Mouse (Mus musculus) large intestine, adult 2 months (tissue): Measurements from ENCODE around the gene Atf7ip2. TPM values are rescaled to one million over a fixed set of nuclear protein-coding genes. Genes with fewer than 3 reads are reported as not detected.
"Not testable (repeated sequence)": the region's sequence is repeated elsewhere in the genome, so short reads cannot be mapped to it uniquely, and the experiment has no call there.

Experiments
- DNase-seq: peaks from one replicate; pipeline ENCODE4 v3.0.0-alpha.2; 2012; ENCODE audit warnings: low read depth, low spot score
- whole genome bisulfite sequencing: fragments of 180-500 bp; shearing (Covaris S2); methylation state at CpG from one replicate; pipeline ENCODE4 v1.1.7; 2018; 5-methylcytosine and 5-hydroxymethylcytosine counted together
- polyA plus RNA-seq: library from polyadenylated mRNA; depleted of rRNA; stranded (reverse); fragments of >200 nt; gene quantifications from 2 replicates; pipeline ENCODE4 v1.2.3, GENCODE M21; 2012; rRNA removed

Atf7ip2 gene
- 0.08 and 0.15 TPM in 2 replicates for polyA plus RNA-seq

DNA sequence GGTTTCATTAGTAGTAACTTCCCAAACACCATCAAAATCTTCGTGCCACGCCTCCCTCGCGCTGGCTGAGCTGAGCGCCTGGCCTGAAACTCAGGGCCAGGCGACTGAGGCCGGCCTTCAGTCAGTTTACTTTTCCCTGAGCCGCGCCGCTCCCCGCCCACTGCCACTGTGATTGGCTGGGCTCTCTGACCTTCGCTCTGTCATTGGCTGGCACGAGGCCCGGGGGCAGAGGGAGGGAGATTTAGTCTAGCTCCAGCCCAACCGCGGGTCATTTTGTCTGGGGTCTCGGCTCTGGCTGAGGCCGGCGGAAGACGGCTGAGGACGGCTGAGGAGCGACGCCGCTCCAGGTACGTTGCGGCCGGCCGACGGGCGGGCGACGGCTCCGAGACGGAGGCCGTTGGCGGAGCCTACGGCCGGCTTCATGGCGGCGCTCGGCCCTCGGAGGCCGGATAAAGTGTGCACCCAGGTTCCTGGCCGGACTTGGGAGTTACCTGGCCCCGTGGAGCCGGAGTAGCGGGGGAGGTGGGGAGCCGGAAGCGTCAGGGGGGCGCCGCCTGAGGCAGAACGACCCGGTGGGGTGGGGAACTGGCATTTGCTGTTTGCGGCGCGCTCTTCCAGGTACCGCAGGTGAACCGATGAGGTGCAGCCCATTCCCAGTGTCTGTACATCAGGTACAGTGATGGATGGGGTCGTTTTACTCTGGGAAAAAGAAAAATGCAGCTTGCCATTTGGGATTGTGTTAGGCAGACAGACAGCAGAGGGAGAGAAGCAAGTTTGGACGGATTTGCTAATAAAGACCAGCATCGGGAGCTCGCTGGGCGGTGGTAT lies at the start of gene Atf7ip2:
Gene Atf7ip2, plus strand, starts transcription at position 34 of the 828 bp plus-strand sequence.
- DNase-seq = peak; percentile 65
- WGBS = 1% methylated on average over 63 of the region's 63 CpGs

DNA sequence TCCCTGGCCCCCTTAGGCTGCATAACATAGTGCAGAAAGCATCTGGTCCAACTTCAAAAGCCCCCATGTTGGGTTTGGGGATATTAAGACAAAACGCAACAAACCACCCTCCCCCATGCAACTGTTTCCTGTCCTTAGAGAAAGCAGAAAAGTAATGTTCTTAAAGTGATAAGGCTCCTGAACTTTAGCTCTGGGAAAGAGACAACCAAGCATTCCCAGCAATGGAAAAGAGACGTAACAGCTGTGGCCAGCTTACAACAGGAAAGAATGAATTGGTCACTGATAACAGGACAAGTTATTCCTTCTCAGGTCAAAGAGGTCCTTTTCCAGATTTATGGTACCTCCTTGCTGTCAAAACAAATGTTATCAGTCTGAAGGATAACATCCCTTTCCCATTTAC lies 49.3 kb upstream of the Atf7ip2 start:
- WGBS = 76% methylated on average over 2 of the region's 2 CpGs

DNA sequence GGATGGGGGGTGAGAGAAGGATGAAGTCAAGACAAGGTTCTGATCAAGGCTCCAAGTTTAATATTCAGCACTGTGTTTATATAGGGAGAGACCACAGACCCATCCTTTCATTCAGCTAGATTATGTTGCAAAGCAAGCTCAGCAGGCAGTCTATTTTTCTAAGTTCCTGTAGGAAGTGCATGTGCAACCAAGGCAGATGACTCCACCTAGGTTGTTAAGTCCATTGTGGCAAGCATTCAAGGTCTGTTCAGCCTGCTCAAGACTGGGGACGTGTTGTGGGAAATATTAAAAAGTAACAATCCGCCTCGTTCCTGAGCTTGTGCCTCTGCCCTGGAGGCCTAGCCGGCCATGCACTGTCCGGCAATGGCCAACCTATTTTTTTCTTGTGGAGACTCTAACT lies 45.1 kb upstream of the Atf7ip2 start:
- WGBS = 91% methylated on average over 5 of the region's 5 CpGs
- DNase-seq = no peak

More for the DNA sequence above, 49.3 kb upstream of the Atf7ip2 start:
- no peak for DNase-seq

DNA sequence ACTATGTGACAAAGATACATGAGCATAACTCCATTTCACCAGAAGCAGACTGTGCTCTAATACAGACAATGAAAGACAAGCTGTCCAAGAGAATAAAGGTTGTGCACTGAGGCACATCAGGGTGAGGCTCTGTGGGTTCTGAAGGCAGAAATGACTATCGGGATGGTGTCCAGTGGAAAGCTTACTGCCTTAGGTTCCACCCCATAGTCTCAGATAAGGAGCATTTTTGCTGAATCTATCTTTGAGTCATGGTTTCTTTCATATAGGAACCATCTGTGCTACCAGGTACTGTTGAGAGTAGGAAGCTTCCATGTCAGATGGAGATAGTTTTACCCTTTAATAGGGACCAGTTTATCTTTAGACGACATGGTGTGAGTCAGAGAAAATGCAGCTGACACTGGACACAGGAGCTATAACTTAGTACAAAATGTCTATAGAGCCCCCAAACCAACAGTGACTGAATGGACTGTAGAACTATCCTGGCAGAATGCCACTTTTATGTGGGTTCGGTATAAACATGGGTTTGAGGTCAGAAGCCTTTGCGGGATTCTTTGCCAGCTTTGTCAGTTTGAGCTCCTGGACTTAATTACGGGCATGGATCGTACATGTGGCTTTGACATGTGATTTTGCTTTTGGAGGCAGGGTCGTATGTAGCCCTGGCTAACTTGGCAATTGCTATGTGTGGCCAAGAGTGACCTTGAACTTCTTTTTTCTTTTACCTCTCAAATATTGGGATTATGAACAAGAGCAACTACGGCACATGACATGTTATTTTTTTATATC lies 23.2 kb upstream of the Atf7ip2 start:
- no peak for DNase-seq
- 84% methylated on average over 8 of the region's 8 CpGs for WGBS

DNA sequence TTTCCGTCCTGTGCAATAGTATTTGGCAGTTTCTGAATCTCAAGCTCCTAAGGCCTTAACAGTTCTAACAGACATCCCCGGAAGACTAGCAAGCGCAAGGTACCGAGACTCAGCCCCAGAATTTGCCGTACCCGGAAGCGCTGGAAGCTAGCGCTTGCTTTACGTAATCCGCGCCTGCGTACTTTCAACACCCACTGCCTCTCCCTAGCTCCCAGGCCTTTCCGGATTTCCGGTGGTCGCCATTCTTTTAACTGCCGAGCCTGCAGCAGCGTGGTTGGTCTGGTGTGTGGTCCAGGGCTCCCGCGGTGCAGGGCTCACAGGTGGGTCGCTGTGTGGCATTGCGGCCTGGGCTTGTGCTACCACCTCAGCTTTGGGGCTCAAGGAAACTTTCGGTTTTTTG lies 22.5 kb upstream of the Atf7ip2 start, which contains the start of gene Rpl39l:
Gene Rpl39l, plus strand, starts transcription at position 222 of the 400 bp plus-strand sequence.
- 89% methylated on average over 22 of the region's 22 CpGs for WGBS
- no peak for DNase-seq

DNA sequence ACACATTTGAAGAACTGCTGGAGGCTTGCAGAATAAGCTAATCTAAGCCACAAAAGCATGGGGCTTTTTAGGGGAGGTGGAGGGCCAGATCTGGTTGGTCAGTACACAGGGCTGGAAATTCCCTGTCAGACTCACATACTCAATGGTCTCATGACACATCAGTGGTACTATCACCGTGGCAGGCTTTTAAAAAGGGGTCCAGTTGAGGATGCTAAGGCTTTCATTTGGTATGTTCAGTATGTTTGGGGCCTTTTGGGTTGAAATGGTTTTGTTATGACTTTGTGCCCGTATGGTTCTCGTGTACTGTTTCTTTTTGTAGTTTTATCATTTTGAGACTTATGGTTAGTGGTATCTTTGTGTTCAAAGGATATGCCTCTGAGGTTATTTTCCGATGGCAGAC lies 21.2 kb upstream of the Atf7ip2 start:
- DNase-seq = no peak
- 89% methylated on average over 4 of the region's 4 CpGs for WGBS

DNA sequence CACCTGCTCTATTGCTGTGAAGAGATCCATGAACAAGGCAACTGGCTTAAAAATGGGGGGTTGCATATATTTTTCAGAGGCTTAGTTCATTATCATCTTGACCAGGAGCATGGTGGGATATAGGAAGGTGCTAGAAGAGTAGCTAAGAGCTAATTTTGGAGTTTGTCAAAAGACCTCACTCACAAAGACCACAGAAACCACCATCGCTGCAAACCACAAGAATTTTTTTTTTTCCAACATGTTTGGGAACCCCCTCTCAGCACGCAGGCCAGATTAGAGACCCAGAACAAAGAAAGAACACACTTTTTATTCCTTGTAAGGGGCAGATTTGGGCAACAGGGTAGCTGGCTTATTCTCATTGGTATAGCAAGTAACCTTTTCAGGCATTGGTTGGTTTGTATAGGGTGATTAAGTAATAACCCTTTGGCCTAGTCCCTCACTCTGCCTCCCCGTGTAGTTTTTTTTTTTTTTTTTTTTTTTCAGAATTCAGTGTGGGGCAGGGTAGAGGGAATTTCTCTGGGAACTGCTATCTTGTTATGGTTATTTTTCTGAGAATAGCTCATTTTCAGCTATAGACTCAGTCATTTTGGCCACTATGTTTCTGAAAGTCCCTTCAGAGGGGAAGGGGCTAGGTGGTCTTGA lies 20.2 kb upstream of the Atf7ip2 start:
- DNase-seq = no peak
- WGBS = 81% methylated on average over 3 of the region's 3 CpGs

DNA sequence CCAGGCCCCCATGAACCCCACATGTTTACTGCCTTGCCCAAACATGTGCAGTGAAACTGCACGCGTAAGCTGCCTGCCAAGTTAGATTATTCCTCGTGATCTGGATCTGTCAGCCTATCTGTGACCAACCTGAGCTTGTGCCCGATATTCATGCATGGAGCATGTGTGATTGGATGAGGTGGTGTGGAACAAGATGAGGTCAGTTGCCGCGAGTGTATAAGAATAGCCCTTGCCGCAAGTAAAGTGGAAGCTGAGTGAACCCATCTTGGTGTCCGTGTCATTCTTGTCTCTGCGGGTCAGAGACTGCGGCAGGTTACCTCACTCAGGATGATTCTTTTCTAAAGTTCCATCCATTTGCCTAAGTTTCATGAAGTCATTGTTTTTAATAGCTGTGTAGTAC lies 5.1 kb upstream of the Atf7ip2 start:
- 96% methylated on average over 10 of the region's 10 CpGs for WGBS
- DNase-seq = not testable (repeated sequence)

DNA sequence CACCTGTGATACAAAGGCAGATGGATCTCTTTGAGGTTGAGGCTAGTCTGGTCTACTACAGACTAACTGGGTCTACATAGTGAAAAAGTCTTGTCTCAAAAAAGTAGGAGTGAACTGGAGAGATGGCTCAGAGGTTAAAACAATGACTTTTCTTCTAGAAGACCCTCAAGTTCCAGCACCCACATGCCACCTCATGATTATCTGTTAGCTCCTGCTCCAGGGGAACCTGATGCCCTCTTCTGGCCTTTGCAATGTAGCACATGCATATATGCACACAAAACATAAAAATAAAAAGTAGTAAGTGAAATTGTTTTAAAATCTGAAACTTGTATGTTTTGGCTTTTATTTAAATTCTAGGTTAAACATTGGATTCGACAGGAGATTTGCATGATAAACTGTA lies 16.3 kb downstream of the Atf7ip2 start:
- 90% methylated on average over 1 of the region's 1 CpGs for WGBS
- DNase-seq = no peak

DNA sequence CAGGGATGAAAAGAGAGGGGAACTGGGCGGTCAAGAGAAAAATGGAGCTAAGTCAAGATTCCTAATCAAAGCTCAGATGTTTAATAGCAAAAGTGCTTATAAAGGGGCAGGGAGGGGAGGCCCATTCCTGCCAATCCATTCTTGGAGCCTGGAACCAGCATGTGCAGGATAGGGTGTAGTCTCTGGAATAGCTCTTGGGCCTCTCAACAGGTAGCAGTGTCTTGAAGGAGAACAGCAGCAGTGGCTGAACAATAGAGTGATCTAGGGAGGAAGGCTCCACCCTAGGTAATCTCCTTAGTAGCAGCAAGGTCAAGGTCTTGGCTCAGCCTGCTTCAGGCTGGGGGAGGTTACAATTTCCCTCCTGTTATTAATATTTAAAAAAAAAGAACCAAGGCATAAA lies 23.9 kb downstream of the Atf7ip2 start:
- DNase-seq = not testable (repeated sequence)
- WGBS = 95% methylated on average over 1 of the region's 1 CpGs

DNA sequence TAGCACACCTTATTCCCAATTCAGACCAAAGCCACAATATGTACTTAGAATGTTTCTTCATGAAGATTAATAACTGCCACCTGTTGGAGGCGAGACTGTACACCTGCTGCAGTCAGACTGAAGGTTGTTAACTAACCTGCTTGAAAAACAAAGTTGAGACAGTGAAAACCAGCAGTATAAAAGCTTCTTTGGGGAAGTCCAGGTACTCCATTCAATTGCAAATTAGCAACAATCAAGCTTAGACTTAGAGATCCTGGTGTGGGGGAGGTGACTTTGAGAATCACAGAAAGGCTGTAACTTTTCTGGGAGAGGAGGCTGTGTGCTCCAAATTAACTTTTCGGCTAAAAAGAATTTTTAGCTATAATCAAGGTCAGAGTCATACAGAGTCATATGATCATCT lies 24.5 kb downstream of the Atf7ip2 start:
- DNase-seq = not testable (repeated sequence)
- 93% methylated on average over 2 of the region's 2 CpGs for WGBS

DNA sequence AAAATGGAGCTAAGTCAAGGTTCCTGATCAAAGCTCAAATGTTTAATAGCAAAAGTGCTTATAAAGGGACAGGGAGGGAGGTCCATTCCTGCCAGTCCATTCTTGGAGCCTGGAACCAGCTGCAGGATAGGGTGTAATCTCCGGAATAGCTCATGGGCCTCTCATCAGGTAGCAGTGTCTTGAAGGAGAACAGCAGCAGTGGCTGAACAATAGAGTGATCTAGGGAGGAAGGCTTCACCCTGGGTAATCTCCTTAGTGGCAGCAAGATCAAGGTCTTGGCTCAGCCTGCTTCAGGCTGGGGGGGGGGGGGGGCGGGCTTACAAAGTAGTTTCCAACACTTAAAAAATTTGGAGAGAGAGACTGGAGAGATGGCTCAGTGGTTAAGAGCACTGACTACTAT lies 34.8 kb downstream of the Atf7ip2 start:
- no peak for DNase-seq
- 58% methylated on average over 2 of the region's 2 CpGs for WGBS

DNA sequence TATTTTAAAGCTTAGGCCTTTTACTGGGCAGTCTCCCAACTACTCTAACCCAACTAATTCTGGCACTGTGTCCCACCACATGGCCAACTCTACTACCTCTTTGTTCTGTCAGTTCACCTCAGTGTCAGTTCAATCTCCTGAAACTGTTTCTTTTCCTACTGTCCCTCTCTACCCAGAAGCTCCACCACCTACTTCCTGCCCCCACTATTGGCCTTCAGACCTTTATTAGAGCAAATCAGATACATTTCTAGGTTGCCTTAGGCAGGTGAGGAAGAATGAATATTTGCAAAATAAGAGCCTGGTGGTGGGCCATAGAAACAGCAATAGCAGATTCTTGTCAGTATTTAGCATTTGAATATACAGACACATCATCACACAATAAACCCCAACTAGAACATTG lies 44.1 kb downstream of the Atf7ip2 start:
- DNase-seq = no peak

DNA sequence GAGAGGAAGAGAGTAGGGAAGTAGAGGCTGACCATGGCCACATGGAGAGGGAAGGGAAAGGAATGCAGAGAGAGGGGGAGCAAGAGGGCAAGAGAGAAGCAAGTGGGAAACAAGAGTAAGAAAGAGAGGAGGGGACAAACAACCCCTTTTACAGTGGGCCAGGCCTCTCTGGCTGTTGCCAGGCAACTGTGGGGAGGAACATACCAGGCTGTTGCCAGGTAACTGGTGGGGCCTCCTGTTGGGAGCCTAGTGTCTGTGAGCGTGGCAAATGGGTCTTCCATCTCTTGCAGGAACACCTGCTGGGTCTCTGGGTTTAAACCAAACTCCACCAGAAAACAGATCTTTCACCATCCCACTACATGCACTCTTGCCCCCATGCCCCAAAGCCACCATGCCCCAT lies 61.5 kb downstream of the Atf7ip2 start:
- no peak for DNase-seq
- 72% methylated on average over 1 of the region's 1 CpGs for WGBS

DNA sequence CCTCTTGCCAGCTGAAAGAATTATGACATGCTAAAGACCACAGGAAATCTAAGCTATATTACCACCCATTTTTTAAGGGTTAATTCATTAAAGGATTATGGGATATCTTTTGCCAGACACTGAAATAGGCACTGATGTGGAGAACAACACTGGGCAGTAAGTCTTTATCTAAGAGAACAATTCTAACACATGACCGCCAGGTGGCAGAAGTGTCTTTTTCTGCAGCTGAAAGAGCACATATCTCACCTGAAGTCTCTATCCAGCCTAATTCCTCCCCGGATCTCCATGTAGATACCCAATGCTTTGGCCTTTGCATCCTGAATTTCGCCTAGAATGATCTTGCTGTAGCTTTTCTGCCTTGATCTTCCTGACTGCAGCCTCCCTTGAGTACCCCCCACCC lies 79.7 kb downstream of the Atf7ip2 start:
- peak; percentile 55 for DNase-seq
- 7% methylated on average over 3 of the region's 3 CpGs for WGBS

DNA sequence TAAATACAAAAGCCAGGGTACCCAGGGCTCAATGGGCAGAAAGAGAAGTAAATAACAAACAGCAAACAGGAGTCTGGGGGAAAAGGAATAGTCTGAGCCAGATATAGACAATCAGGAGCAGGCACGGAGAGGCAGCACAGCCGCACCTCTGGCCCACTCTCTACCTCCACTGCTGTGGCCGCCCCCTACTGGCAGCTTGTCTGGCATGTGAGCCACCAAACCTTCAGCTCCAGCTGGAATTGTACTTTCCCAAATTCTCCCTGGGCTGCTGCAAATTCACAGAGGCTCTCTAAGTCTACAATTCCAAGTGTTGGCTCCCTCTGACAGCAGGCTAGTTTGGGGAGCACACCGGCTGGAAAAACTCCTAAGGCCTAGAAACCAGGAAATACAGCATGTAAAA lies 82.0 kb downstream of the Atf7ip2 start:
- no peak for DNase-seq
- 41% methylated on average over 4 of the region's 4 CpGs for WGBS

DNA sequence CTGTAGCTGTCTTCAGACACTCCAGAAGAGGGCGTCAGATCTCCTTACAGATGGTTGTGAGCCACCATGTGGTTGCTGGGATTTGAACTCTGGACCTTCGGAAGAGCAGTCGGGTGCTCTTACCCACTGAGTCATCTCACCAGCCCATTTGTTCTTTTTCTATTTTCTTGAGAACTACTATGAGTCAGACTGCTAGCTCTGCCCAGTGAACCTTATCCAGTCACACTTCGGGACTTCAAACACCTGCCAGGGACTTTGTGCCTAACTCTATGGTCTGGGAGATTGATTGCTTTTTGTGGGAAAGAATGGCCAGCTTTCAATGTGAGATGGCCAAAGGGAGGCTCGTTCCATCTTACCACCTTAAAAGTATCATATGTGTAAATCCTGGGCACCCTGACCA lies 84.3 kb downstream of the Atf7ip2 start:
- 42% methylated on average over 5 of the region's 5 CpGs for WGBS
- not testable (repeated sequence) for DNase-seq

DNA sequence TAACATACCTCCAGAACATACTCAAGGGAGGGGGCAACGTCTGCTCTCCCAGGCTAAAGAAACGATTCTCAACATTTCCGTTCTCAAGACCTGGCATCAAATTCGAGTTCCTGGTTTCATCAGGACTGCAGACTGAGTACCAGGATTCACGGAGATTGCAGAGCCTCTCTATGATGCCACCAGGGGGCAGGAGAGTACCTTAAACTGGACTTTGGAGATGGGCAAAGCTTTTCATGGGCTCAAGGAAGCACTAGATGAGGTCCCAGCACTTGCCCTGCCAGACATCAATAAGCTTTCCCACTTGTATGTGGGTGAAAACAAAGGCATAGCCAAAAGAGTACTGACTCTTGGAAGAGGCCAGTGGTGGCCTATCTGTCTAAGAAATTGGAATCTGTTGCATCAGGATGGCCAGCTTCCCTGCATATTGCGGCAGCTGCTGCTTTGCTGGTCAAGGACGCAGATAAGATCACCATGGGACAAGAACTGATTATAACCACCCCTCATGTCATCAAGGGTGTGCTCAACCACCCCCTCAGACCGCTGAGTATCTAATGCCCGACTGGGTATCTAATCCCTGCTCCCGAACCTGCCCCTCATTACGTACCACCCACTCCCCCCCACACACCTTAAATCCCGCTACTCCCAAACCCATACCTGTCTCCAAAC lies 87.9 kb downstream of the Atf7ip2 start:
- 46% methylated on average over 12 of the region's 12 CpGs for WGBS
- DNase-seq = peak; percentile 80

DNA sequence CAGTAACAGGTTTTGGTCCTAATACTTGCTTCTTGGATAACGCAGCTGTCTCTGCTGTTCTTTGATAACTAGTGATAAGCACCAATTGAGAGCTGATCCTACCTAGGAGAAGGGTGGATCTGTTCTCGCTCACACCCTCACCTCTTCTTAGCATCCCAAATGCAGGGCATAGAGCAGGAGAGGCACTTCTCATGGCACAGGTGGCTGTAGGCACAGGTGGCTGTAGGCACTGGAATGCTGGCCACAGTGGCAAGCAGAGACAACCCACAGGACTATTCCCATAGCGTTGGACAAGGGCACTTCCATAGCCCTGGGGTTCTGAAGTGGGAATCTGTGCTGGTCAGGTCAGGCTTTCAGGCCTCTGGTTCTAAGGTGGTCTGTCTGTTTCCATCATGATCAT lies 89.4 kb downstream of the Atf7ip2 start:
- WGBS = 85% methylated on average over 3 of the region's 3 CpGs
- DNase-seq = no peak
